ENCODE assay signal across 11 mouse cellular contexts in genomic region chr1:93085136-93085535, GRCm38 (mm10). TPM values are rescaled to one million over a fixed set of nuclear protein-coding genes. Genes with fewer than 3 reads are reported as not detected.
DNase-seq lines count a peak whose midpoint lies in the region; ATAC-seq and TF ChIP-seq lines count a peak whose summit lies in the region.
"Had no signal": no experiment of that assay in that cellular context is flagged by ENCODE, and none has a peak within 500 bp of the region (broad histone marks: within the 10 kb centered on the region; RNA-seq: fewer than 3 reads in every experiment).

No protein-coding gene starts in this region.

- peak; percentile 11 for DNase-seq in heart, adult 8-10 months (ENCODE audit: low spot score)
- DNase-seq in heart, postnatal 25 days (ENCODE audit: low spot score) = no peak
- peak; percentile 79 for DNase-seq in right cerebral cortex, postnatal 10 days (ENCODE audit: low spot score in 2 of 2)
- DNase-seq in right cerebral cortex, adult 2 months (ENCODE audit: low spot score in 2 of 2) = no peak
- DNase-seq in thymus, adult 2 months = no peak
- DNase-seq: kidney, adult 8-10 months; thymus, postnatal 4 days had no signal

- intact Hi-C loops in heart, postnatal 25 days (cut with DNase I) = no loop called here

- no peak overlapping the region for H3K4me3 ChIP-seq in hindbrain, embryonic 15.5 days
- no peak overlapping the region for H3K4me3 ChIP-seq in intestine, postnatal 0 days (ENCODE audit: low read depth, low read length)
- no peak overlapping the region for H3K4me3 ChIP-seq in thymus, adult 2 months (ENCODE audit: control insufficient read depth, insufficient read depth, low read length)

- no peak for TF ChIP-seq CTCF in intestine, postnatal 0 days (IDR thresholded peaks at IDR 0.05; ENCODE audit: low read depth)
- no peak for TF ChIP-seq CTCF in thymus, adult 2 months (IDR thresholded peaks at IDR 0.05; ENCODE audit: borderline replicate concordance, control insufficient read depth, extremely low read depth, insufficient read depth, low read length, poor library complexity)

- H3K27ac ChIP-seq in hindbrain, embryonic 15.5 days (replicated peaks) = peak overlapping the region; percentile 73
- no peak overlapping the region for H3K27ac ChIP-seq in intestine, postnatal 0 days (ENCODE audit: low read depth, low read length)
- no peak overlapping the region for H3K27ac ChIP-seq in thymus, adult 2 months (ENCODE audit: control insufficient read depth, insufficient read depth, low read length)
- H3K27ac ChIP-seq: liver, embryonic 14.5 days had no signal

- H3K36me3 ChIP-seq in hindbrain, embryonic 15.5 days = peaks cover 38% of the 10 kb centered on the region
- H3K36me3 ChIP-seq in intestine, postnatal 0 days (ENCODE audit: control insufficient read depth, insufficient read depth) = no peaks in the 10 kb centered on the region
- no peaks in the 10 kb centered on the region for H3K36me3 ChIP-seq in thymus, adult 2 months (ENCODE audit: control insufficient read depth, insufficient read depth, low read length)

- H3K9me3 ChIP-seq in hindbrain, embryonic 15.5 days = no peaks in the 10 kb centered on the region
- no peaks in the 10 kb centered on the region for H3K9me3 ChIP-seq in intestine, postnatal 0 days (ENCODE audit: control insufficient read depth)

- 27% methylated on average over 6 of the region's 6 CpGs for WGBS in hindbrain, embryonic 15.5 days
- WGBS in intestine, postnatal 0 days = 69% methylated on average over 6 of the region's 6 CpGs
- 92% methylated on average over 6 of the region's 6 CpGs for WGBS in thymus, adult 2 months

- H3K27me3 ChIP-seq in hindbrain, embryonic 15.5 days = no peaks in the 10 kb centered on the region
- H3K27me3 ChIP-seq in intestine, postnatal 0 days (replicated peaks; ENCODE audit: control insufficient read depth, insufficient read depth, low read length) = no peaks in the 10 kb centered on the region
- no peaks in the 10 kb centered on the region for H3K27me3 ChIP-seq in thymus, adult 2 months (ENCODE audit: control insufficient read depth, insufficient read depth, low read length)

- TF ChIP-seq POLR2A in thymus, adult 2 months (IDR thresholded peaks at IDR 0.05; ENCODE audit: control insufficient read depth, extremely low read depth, insufficient read depth, low read length, poor library complexity) = no peak

- 0 out of 2 replicates have a peak, but pooled peaks have one; percentile 10 for ATAC-seq in hindbrain, embryonic 15.5 days (ENCODE audit: low FRiP score, low read depth)
- ATAC-seq in intestine, postnatal 0 days = no peak
- ATAC-seq in activated CD4-positive, CD25-positive, alpha-beta regulatory T cell, adult 4 months = no peak

- no peak overlapping the region for H3K9ac ChIP-seq in hindbrain, embryonic 15.5 days
- H3K9ac ChIP-seq in intestine, postnatal 0 days (ENCODE audit: low read depth, low read length) = no peak overlapping the region
- H3K9ac ChIP-seq: liver, embryonic 14.5 days had no signal

- no peak overlapping the region for H3K4me2 ChIP-seq in hindbrain, embryonic 15.5 days
- H3K4me2 ChIP-seq in intestine, postnatal 0 days (replicated peaks; ENCODE audit: low read depth) = no peak overlapping the region

- peaks cover 33% of the 10 kb centered on the region for H3K4me1 ChIP-seq in hindbrain, embryonic 15.5 days (replicated peaks)
- H3K4me1 ChIP-seq in intestine, postnatal 0 days (replicated peaks; ENCODE audit: control insufficient read depth, insufficient read depth, low read length) = no peaks in the 10 kb centered on the region
- H3K4me1 ChIP-seq in thymus, adult 2 months (replicated peaks; ENCODE audit: control insufficient read depth, insufficient read depth, low read length) = no peaks in the 10 kb centered on the region

RNA-seq across cellular contexts. Expression of gene Kif1a, which starts 16.6 kb away (rescaled TPM):
- 1 to 10 TPM; 1.1 to 2.2 (median 1.3) TPM for total RNA-seq in heart, adult 8-10 months (2022)
- 1 to 10 TPM in 1 of 2 experiments, under 1 TPM in 1; 0.94 to 1.6 TPM for total RNA-seq in heart, postnatal 25 days (2021)
- 456 and 490 TPM in 2 replicates for polyA plus RNA-seq in hindbrain, embryonic 15.5 days (2015; fragmentation: Nextera tagmentation; extraction: Ambion mirVana)
- 7.7 and 8.3 TPM in 2 replicates for polyA plus RNA-seq in intestine, postnatal 0 days (2015; fragmentation: Nextera tagmentation; extraction: Ambion mirVana)
- not detected for polyA plus RNA-seq in activated CD4-positive, CD25-positive, alpha-beta regulatory T cell, adult 4 months (2017; shearing (Covaris generic))
- polyA plus RNA-seq in thymus, adult 2 months (2012; rRNA removed) = 1.8 and 2.0 TPM in 2 replicates

RNA-seq across cellular contexts. Expression of gene Agxt, which starts 49.9 kb away (rescaled TPM):
- not detected for total RNA-seq in heart, adult 8-10 months (2022)
- not detected for total RNA-seq in heart, postnatal 25 days (2021)
- polyA plus RNA-seq in hindbrain, embryonic 15.5 days (2015; fragmentation: Nextera tagmentation; extraction: Ambion mirVana) = not detected in 2 replicates
- polyA plus RNA-seq in intestine, postnatal 0 days (2015; fragmentation: Nextera tagmentation; extraction: Ambion mirVana) = 3.2 and 3.5 TPM in 2 replicates
- not detected for polyA plus RNA-seq in activated CD4-positive, CD25-positive, alpha-beta regulatory T cell, adult 4 months (2017; shearing (Covaris generic))
- 0.23 and 0.78 TPM in 2 replicates for polyA plus RNA-seq in thymus, adult 2 months (2012; rRNA removed)

Comparison
In these comparisons a context has a peak if more than half of its experiments do, and no peak if none do; other contexts are left out.
1. DNase-seq: peak in heart, adult 8-10 months (single experiment) and right cerebral cortex, postnatal 10 days (2 of 2); none in heart, postnatal 25 days (single experiment), right cerebral cortex, adult 2 months (0 of 2) and thymus, adult 2 months (single experiment).
2. RNA of gene Kif1a, which starts 16.6 kb away (polyA plus RNA-seq): 456 to 490 TPM in hindbrain, embryonic 15.5 days; 7.7 to 8.3 TPM in intestine, postnatal 0 days, 1.8 to 2.0 TPM in thymus, adult 2 months and not detected in activated CD4-positive, CD25-positive, alpha-beta regulatory T cell, adult 4 months; every median in the first group is over 10 times any median in the second.